Mouse (Mus musculus) c-Kit-positive CD71-negative TER-119-negative erythroid progenitor cells, embryonic 14.5 days (primary cell): ENCODE results near the gene Pdlim1.

Source experiments
- DNase-seq: peaks from one replicate; pipeline ENCODE4 v3.0.0-alpha.2; 2013; ENCODE audit warnings: low read depth

Gene Pdlim1

DNA sequence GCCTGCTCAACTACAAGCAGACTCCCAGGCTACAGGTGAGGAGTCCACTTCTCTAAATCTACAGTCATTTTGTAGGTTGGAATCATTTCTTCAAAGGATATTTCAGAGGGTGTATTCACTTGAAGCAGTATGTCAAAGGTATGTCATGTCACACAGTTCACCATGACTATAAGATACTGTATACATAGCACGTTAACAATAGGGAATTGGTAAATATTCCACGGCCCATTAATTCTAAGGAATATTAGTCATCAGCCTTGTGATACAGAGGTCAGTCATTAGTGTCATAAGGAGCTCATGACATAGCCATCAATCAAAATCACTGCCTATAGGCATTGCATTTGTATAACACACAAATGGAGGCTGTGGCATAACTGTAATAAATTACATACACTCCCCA is 13.1 kb upstream of the Pdlim1 start:
- DNase-seq, result no peak

DNA sequence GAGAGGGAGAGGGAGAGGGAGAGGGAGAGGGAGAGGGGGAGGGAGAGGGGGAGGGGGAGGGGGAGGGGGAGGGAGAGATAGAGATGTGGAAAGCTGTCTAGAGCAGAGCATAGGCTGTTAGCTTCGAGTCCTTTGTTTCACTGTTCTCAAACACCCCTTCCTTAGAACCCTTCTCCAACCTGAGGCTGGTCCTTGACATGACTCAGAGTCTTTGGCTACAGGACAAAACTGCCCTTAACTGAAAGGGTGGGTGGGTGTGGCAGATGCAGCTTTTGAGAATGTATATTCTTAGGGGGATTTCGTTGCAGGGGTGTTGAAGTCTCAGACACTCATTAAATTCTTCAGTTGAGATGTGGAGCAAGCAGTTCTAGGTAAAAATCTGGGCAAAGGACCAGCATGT is 11.8 kb upstream of the Pdlim1 start:
- no peak for DNase-seq

DNA sequence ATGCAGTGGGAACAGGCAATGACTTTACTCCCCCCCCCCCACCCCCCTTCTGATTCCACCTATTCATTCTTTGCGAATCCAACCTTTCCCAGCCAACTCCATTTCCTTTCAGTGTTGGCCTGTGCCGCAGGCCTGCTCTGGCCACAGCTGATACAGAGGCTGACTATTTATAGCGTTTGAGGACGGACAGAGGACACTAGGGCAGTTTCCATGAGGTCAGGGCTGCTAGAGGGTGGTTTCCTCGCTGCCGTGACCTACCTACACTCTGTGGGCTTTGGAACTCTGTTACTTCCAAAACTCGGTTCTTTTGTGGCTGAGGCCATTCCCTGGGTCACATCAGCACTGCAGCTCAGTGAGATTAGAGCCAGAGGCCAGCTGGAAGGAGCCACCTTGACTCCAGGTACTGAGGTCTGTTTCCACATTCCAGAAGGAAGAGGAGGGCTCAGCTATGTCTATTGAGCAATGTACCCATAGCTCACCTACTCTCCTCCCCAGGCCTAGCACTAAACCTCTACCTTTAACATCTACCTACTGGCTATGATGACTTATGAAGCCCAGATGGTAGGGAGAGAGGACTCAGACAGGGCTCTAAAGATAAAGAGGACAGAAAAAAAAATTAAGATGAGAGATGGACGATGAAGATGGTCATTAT is 6.9 kb upstream of the Pdlim1 start:
- no peak for DNase-seq

DNA sequence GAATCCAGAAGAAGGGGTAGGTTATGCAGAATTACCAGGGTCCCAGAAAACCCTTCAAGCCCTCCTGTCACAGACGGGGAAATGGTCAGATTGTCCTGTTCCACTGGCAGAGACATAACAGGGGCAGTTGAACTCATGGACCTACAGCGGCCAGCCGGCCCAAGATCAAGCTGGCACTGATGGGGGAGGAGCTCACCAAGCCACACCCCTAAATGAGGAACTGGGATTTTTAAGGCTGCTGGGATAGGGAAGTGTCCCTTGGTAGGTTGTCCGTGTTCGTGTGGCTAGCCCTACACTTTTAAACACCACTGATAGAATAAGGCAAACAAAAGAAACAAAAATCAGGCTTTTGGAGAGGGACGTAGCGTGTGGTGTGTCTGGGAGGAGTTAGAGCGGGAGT is 5.9 kb upstream of the Pdlim1 start:
- DNase-seq, result no peak

DNA sequence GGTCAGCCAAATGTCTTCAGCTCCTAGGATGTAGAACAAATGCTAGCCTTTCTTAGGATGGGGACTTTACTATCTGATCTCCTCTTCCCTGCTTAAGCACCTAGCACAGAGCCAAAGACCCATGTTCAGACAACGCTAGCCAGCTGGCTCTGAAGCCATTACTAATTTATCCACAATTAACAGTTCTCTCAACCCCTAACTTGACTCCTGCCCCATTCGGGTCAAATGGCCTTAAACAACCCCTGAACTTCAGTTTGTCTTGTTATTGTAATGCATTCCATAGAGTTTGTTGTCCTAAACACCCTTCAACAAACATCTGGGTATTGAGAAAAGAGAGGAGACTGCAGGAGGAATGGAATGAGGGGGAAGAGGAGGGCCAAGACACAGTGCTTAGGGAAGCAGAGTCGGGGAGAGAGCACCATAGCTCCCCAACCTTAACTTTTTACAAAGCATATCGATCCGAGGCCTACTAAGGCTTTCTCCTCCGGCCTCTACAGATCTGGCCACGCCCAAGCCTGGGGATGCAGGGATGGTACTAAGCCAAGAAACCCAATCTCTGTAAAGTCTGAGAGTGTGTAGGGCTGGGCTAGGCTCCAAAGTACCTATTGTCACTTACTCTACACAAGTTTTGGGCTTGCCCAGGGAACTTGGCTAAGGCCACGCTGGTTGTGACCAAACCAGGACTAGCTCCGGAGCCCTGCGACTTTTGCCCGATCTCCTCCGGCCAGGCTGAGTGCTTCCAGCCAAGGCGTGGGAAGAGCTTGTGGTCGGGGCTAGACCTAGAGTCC is 4.0 kb upstream of the Pdlim1 start:
- no peak for DNase-seq

DNA sequence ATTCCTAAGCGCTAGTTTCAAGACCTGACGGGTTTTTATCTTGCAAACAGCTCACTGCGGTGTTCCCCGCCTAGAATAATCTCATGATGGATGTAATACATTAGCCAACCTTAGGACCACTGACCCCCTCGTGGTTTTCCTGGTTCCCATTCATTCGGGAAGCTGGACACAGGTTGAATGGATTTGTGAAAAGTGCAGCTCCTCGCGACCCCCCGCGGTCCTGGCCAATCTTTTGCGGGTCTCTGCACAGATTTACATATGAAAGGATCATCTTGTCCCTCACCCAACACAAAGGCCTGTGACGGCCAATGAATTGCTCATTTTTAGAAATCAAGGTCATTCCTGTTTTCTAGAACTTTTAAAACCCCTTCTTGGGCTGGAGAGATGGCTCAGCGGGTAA is 1.0 kb upstream of the Pdlim1 start:
- DNase-seq, result no peak

DNA sequence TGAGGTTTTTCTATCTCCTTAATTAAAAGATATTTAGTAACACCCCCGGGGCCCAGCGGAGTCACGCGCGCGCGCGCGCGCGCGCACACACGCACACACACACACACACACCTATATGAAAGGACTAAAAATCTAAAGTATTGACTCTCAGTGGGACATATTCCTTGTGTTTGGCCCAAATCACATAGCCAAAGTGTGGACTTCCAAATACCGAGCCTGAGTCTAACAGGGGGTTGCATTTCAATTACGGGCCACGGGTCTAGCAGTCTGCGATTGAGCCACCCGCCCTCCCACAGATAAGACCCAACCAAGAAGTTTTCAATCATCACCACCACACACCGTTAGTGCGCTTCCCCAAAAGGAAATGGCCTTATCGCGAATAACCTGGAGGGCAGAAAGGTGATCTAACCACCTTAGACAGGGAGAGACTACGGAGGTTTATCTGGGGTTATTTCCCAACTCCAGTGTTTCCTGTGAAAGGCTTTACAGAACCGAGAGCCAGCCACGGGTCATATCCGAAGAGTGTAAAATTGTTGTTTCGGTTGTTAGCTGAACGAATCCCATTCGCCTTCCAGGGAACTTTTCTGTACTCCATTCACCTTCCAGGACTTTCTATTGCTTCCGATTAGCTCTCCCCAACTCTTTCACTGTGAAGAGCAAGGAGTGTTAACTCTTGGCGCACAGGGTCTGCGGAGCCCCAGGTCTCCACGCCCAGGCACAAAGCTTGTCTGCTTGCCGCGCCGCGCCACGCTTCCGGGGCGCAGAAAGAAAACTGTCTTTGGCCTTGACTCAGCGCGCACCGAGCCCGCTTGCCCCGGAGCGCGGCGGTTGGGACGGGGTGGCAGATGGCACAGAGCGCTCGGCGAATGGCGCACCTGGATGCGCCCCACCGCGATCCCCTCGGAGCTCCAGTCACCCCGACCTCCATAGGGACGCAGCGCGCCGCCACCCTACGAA is 1.0 kb downstream of the Pdlim1 start:
- no peak for DNase-seq

DNA sequence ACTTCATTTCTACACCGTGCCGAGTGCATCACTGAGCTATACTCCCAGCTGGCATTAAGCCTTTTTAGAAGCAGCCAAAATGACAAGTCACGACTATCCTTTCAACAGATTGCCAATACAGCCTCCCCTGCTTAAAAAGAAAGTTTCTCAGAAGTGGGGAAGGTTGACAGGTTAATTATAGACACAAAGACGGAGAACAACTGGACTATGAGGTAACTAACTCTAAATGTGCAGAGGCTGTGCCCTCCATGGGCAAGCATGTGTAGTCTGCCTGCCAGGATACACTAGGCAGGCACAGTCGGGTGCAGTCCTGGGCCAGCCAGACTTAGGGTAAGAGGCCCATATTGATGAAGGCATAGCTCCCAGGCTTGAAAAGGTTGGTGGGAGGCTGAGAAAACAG is 2.1 kb downstream of the Pdlim1 start:
- no peak for DNase-seq

DNA sequence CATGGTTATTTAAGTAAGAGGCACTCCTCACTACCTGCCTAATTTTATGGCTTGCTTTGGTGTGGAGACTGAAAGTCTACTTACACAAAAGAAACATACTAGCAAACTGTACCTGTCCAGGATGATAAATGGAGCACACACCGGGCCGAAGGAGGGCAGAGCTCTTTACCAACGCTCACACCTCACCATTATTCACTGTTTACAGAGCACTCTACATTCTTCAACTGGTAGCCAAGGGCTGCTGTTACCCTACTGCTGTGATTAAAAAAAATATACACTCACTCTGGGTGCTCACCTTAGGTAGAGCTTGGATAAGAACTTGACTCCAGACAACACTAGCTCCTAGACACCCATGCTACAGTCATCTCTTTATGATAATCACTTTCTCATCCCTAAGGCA is 3.1 kb downstream of the Pdlim1 start:
- no peak for DNase-seq

DNA sequence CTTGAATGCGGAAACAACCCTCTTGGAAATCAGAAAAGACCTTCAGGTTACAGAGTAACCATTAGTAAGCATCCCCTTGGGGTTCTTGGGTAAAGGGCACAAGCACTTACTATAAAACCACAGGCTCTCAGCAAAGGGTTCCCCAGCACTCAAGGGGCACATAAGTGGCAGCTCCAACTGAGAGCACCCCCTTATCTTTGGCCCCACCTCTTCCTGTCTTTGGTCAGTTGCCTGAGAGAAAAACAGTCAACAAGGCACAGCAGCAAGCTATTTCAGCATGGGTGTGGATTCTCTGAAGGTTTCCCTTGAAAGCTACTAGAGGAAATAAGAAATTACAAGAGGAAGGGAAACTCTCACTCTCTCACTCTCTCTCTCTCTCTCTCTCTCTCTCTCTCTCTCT is 4.3 kb downstream of the Pdlim1 start:
- DNase-seq, result peak; percentile 38

DNA sequence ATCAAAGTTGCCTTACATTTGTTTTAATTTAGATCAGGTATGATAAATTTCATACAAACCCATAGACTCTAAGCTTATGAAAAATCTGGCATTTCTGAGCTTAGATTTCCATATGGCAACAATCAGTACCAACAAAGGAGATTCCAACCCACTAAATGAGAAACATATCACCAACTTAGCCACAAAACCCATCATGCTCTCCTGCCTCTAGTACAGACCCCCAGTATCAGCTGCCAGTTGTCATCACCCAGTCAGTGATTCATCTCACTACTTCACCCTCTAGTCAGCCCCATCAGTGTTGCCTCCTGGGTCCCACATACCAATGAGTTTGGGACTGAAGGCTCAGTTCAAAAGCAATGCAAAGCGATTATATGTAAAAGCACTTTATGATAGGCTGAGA is 12.2 kb downstream of the Pdlim1 start:
- DNase-seq, result no peak

DNA sequence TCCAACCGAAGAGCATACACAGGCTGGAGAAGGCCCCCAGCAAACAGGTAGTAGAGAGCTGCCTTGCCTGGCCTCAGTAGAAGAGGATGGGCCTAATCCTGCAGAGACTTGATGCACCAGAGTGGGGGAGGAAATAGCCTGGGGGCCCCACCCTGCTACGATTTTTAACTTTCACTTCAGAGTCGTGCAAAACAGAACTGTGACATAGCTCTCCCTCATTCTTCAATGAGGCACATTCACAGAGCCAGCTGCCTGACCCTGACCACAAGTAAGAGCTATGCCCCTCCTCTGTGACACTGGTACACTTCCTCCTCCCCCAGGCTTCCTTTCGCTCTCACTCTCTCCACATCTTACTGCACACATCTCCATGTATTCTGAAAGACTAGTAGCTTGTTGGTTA is 14.2 kb downstream of the Pdlim1 start:
- DNase-seq, result no peak

DNA sequence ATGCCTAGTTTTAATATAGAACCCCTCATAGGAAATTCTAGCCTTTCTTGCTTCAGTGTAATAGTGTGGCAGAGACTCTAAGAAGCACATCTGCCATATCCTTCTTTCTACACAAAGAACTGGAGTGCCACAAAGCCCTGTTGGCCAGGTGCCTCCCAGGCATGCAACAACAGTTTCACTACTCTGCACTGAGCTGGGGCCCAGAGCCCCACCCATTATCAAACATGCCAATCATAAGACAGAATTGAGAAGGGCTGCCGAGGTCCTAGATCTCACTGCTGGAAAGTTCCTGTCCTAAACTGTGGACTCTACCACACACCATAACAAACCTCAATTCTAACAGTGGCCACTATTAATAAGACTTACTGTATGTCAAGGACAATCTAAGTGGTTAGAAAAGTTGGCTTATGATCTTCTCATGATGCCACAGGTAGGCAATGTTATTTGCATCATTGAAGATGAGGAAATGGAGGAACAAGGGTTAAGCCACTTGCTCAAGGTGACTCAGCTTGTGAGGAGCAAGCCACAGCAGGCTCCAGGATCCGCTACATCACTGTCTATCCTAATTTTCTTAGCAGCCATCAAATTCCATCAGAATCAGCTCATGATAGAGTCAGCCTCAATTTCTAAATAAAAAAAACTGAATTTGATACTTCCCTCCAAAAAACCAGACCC is 15.1 kb downstream of the Pdlim1 start:
- DNase-seq, result no peak

DNA sequence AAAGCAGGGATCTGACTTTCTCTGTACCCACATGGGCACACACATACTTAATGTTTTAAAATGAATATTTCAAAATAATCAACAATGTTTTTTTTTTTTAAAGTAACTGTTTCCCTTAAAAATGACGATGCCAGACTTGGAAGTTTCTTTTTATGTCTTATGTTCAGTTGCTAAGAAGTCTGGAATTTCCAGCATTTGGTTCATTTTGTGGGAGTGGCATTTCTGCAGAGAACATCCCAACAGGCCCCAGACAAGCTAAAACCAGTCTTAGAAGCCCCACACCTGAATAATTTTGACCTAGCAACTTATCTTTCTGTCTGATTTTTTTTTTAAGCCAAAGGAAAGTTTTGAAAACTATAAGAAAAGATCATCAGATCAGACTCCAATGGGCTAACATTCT is 16.1 kb downstream of the Pdlim1 start:
- DNase-seq, result no peak

DNA sequence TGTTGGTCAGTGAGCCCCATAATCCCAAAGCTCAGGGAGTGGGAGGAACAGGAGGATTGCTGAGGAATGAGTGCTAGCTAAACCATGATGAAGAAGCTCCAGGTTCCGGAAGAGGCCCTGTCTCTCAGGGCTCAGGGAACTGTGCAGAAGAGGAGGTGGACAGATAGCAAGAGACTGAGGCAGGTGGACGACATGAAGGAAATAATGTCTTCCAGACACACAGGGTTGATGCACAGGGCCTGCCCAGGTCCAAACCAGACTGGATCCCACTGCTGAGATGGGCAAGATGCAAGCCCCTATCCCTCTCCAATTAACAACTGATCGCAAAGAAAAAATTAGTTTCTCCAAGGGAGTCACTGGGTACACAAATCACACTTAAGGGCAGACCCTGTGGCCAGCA is 16.9 kb downstream of the Pdlim1 start:
- no peak for DNase-seq

DNA sequence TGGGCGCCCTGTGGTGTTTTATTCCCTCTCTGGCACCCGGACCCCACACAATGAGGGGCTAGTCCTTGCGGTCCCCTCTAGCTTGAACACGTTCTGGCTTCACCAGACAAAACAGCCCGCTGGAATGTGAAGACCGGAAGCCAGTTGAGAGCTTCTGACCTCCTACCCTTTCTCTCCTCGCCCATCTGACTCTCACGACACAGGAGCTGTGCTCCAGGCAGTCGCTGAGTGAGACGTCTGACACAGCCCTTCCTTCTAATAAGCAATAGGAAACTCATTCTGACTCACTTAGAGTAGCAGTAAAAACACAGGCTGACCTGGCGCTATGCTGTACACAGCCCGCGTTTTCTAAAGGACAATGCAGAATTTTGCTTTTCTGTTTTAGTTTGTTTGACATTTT is 17.9 kb downstream of the Pdlim1 start:
- DNase-seq, result no peak

DNA sequence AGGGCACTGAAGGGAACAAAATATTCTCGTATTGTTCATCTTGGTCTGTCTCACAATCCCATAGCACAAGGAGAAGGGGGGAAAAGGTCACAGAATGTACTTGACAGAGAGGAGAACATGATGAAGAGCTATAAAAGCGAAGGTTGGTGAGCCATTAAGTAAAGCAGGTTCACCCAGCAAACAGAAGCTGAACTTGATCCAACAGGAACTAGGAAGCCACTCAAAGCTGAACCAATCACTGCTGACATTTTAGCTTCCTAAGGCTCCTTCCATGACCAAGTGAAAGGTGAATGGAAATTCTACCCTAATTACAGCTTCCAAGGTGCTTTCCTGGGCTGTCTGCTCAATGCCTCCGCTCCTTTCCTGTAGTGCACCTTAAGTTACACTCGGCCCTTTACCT is 20.5 kb downstream of the Pdlim1 start:
- no peak for DNase-seq

DNA sequence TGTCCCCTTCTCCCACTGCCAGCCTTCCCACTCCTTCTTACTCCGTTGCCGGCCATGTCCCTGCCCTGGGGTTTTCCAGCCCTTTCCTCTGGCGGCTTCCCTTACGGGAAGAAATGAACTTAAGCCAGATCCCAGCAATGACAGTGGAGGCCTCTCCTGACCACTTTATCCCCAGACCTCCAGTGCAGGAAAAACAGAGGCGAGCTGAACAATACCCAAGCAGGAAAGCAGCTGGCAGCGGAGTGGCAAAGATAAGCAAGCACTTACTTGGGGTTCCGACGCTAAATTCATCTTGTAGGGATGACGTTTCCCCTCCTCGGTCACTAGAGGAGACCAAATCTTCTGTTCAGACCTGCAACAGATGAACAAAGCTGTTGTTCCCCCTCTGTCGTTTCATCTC is 22.3 kb downstream of the Pdlim1 start:
- DNase-seq, result no peak

DNA sequence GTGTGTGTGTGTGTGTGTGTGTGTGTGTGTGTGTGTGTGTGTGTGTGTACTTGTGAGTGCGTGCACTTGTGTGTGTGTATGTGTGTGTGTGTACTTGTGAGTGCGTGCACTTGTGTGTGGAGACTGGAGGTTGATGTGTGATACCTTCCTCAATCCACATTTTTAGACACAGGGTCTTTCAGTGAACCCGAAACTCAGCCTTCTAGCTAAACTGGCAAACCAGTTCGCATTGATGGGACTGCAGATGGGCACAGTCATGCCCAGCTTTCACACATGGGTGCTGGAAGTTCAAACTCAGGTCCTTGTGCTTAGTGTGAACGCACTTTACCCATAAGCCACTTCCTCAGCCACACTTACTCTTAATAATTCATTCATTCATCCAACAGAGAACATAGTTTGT is 23.2 kb downstream of the Pdlim1 start:
- DNase-seq, result no peak

DNA sequence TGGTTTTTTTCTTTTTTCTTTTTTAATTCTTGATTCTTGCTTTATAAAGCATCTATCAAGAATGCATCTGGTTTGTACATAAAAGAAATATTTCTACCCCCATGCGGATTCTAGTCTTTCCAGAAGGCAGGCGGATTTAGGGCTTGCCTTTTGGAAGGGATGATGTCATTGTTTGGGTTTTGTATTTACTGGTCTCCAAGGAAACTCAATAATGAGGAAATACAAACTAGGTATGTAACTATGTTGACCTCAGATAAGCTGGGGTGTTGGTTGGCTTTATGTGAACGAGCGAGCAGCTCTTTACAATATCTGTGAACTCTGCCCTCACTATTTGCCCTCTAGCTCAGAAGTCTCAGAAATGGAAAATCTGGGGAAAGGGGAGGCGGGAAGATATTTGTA is 24.4 kb downstream of the Pdlim1 start:
- DNase-seq, result no peak

DNA sequence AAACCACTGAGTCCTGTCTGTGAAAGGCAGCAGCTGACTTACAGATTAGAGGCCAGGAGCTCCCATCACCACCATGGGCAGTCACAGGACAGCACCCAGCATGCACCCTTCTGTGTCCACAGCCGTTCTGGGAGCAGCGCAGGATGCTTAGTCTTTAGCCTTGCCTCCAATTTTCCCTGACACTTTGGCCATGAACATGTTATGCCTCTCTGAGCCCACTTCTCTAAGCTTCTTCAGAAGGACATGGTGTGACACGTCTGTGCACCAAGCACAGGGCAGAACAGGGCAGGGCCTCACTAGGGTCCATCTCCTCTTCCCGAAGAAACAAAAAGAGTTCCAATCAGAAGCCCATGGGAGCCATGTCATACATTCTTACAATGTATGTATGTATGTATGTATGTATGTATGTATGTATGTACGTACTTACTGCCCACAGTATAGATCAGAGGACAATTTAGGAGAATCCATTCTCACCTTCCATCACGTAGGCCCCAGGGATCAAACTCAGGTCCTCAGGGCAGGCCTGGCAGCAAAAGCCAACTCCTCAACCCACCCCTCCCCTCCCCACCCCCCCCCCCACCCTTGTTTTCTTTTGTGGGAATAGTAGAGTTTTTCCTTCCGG is 24.9 kb downstream of the Pdlim1 start:
- no peak for DNase-seq
